Mouse (Mus musculus): ENCODE measurements around the gene Car1.
"Not testable (repeated sequence)": the region's sequence is repeated elsewhere in the genome, so short reads cannot be mapped to it uniquely, and the experiment has no call there.

Car1 gene

GRCm38 (mm10) chr3:14808211-14808610 is at the start of gene Car1:
Gene Car1, minus strand, starts transcription at chr3:14808368.
- DNase-seq (ENCODE audit: low read depth, low spot score) = no peak

- no peak for DNase-seq (ENCODE audit: low read depth, low spot score)
Observed at GRCm38 (mm10) chr3:14857874-14858273, 49.7 kb upstream of the Car1 start.

- DNase-seq (ENCODE audit: low read depth, low spot score) = no peak
Observed at GRCm38 (mm10) chr3:14854446-14854845, 46.3 kb upstream of the Car1 start.

- no peak for DNase-seq (ENCODE audit: low read depth, low spot score)
Observed at GRCm38 (mm10) chr3:14853966-14854365, 45.8 kb upstream of the Car1 start.

GRCm38 (mm10) chr3:14848587-14849254 is 40.6 kb upstream of the Car1 start:
- no peak for DNase-seq (ENCODE audit: low read depth, low spot score)

- DNase-seq (ENCODE audit: low read depth, low spot score) = no peak
Observed at GRCm38 (mm10) chr3:14839466-14840118, 31.4 kb upstream of the Car1 start.

- DNase-seq (ENCODE audit: low read depth, low spot score) = no peak
Observed at GRCm38 (mm10) chr3:14838936-14839335, 30.8 kb upstream of the Car1 start.

- DNase-seq (ENCODE audit: low read depth, low spot score) = no peak
Observed at GRCm38 (mm10) chr3:14832766-14833165, 24.6 kb upstream of the Car1 start.

- peak; percentile 2 for DNase-seq (ENCODE audit: low read depth, low spot score)
Observed at GRCm38 (mm10) chr3:14831219-14831835, 23.2 kb upstream of the Car1 start.

- DNase-seq (ENCODE audit: low read depth, low spot score) = no peak
Observed at GRCm38 (mm10) chr3:14828896-14829295, 20.7 kb upstream of the Car1 start.

- no peak for DNase-seq (ENCODE audit: low read depth, low spot score)
Observed at GRCm38 (mm10) chr3:14819844-14820504, 11.8 kb upstream of the Car1 start.

- not testable (repeated sequence) for DNase-seq (ENCODE audit: low read depth, low spot score)
Observed at GRCm38 (mm10) chr3:14815396-14815795, 7.2 kb upstream of the Car1 start.

GRCm38 (mm10) chr3:14806702-14807101 is 1.5 kb downstream of the Car1 start:
- no peak for DNase-seq (ENCODE audit: low read depth, low spot score)

GRCm38 (mm10) chr3:14805962-14806361 is 2.2 kb downstream of the Car1 start:
- DNase-seq (ENCODE audit: low read depth, low spot score) = no peak

- DNase-seq (ENCODE audit: low read depth, low spot score) = no peak
Observed at GRCm38 (mm10) chr3:14804906-14805305, 3.3 kb downstream of the Car1 start.

GRCm38 (mm10) chr3:14797069-14797468 is 11.1 kb downstream of the Car1 start:
- DNase-seq (ENCODE audit: low read depth, low spot score) = no peak

- DNase-seq (ENCODE audit: low read depth, low spot score) = peak; percentile 1
Observed at GRCm38 (mm10) chr3:14795292-14796020, 12.7 kb downstream of the Car1 start.

- no peak for DNase-seq (ENCODE audit: low read depth, low spot score)
Observed at GRCm38 (mm10) chr3:14792032-14792431, 16.1 kb downstream of the Car1 start.

- DNase-seq (ENCODE audit: low read depth, low spot score) = no peak
Observed at GRCm38 (mm10) chr3:14787607-14788006, 20.6 kb downstream of the Car1 start.

GRCm38 (mm10) chr3:14787136-14787535 is 21.0 kb downstream of the Car1 start:
- peak; percentile 1 for DNase-seq (ENCODE audit: low read depth, low spot score)

GRCm38 (mm10) chr3:14786551-14787079 is 21.6 kb downstream of the Car1 start:
- DNase-seq (ENCODE audit: low read depth, low spot score) = no peak
